ENCODE assay signal across 19 mouse cellular contexts in the genomic region with DNA sequence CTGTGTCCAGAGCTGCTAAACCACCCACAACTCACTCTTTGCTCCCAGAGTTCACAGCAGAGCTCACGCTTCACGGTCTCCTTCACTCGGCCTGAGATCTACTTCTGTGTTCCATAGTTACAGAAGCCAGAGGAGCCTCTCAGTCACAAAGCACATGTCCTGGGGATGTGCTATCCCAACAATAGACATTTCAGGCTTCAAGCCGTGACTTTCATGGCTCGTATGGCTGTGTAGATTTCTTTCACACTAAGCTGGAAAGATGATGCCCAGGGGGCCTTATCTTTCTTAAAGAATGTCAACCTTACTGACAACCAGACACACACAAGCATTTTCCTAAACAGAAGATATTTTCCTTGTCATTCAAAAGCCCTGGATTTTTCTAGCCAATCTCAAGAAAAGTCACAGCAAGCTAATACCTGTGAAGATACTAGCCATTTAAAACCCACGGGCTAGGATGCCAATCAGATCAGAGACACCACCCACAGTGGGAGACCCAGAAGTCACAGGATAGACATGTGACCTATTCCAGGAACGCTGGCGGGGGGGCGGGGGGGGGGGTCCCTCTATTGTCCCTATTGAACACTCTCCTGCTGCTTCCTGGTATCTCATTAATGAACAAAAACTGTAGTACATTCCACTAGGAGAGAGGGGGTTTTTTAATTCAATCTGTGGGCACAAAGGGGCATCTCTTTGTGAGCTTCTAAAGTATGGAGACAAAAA.
DNase-seq lines count a peak whose midpoint lies in the region; ATAC-seq lines count a peak whose summit lies in the region.
"Had no signal": no experiment of that assay in that cellular context is flagged by ENCODE, and none has a peak within 500 bp of the region (broad histone marks: within the 10 kb centered on the region; RNA-seq: fewer than 3 reads in every experiment).

No protein-coding gene starts in this region.

- peak; percentile 65; the same call in 1 of the 2 replicates for ATAC-seq in embryonic facial prominence, embryonic 11.5 days (replicated peaks; ENCODE audit: insufficient number of reproducible peaks, low FRiP score, low TSS enrichment, low read depth)
- no peak for ATAC-seq in CD4-positive, CD25-positive, alpha-beta regulatory T cell, adult 4 months

- no peaks in the 10 kb centered on the region for H3K4me1 ChIP-seq in embryonic facial prominence, embryonic 11.5 days (ENCODE audit: control insufficient read depth, insufficient read depth, low read length)
- H3K4me1 ChIP-seq: limb, embryonic 10.5 days; liver, embryonic 13.5 days had no signal

- no peak overlapping the region for H3K27ac ChIP-seq in embryonic facial prominence, embryonic 11.5 days (replicated peaks; ENCODE audit: low read depth, low read length)
- H3K27ac ChIP-seq: limb, embryonic 10.5 days; liver, embryonic 13.5 days had no signal

- H3K4me2 ChIP-seq in embryonic facial prominence, embryonic 11.5 days (ENCODE audit: low read depth, low read length), result no peak overlapping the region
- H3K4me2 ChIP-seq: heart, embryonic 11.5 days; liver, embryonic 13.5 days had no signal

- H3K4me3 ChIP-seq in embryonic facial prominence, embryonic 11.5 days (ENCODE audit: low read depth, low read length), result no peak overlapping the region
- H3K4me3 ChIP-seq: limb, embryonic 10.5 days; liver, embryonic 13.5 days had no signal

- H3K27me3 ChIP-seq in embryonic facial prominence, embryonic 11.5 days (ENCODE audit: control insufficient read depth, insufficient read depth, low read length), result no peaks in the 10 kb centered on the region
- H3K27me3 ChIP-seq: liver, embryonic 13.5 days had no signal

- WGBS in embryonic facial prominence, embryonic 11.5 days, result 36% methylated on average over 9 of the region's 9 CpGs

- no peak overlapping the region for H3K9ac ChIP-seq in embryonic facial prominence, embryonic 11.5 days (replicated peaks; ENCODE audit: low read length)
- H3K9ac ChIP-seq: liver, embryonic 13.5 days had no signal

- no peaks in the 10 kb centered on the region for H3K9me3 ChIP-seq in embryonic facial prominence, embryonic 11.5 days (replicated peaks; ENCODE audit: control insufficient read depth, low read length)
- H3K9me3 ChIP-seq: limb, embryonic 10.5 days; liver, embryonic 13.5 days had no signal

- no peaks in the 10 kb centered on the region for H3K36me3 ChIP-seq in embryonic facial prominence, embryonic 11.5 days (replicated peaks; ENCODE audit: control insufficient read depth, insufficient read depth, low read depth, low read length)
- H3K36me3 ChIP-seq: limb, embryonic 10.5 days; liver, embryonic 13.5 days had no signal

- peak; percentile 6 for DNase-seq in ES-CJ7 (ENCODE audit: low read depth, low spot score)
- DNase-seq in Muller cell, postnatal 12 days (ENCODE audit: inconsistent ontology term), result peak; percentile 85
- peak; percentile 10 for DNase-seq in embryonic facial prominence, embryonic 11.5 days (ENCODE audit: low spot score)
- peak; percentile 11 for DNase-seq in mesoderm, embryonic 11.5 days (ENCODE audit: low read depth, low spot score)
- no peak for DNase-seq in layer of hippocampus, postnatal 14 days (ENCODE audit: low spot score in 2 of 2)
- no peak for DNase-seq in right cerebral cortex, postnatal 14 days
- no peak for DNase-seq in urinary bladder, postnatal 14 days (ENCODE audit: low spot score)
- DNase-seq: cerebellum, adult 2 months; gastrocnemius, postnatal 25 days; heart, postnatal 36 days; kidney, adult 11 months; kidney, postnatal 4 days; liver, embryonic 13.5 days; lung, postnatal 14 days; right cerebral cortex, adult 18-20 months; thymus, postnatal 14 days had no signal

Comparison
In these comparisons a context has a peak if more than half of its experiments do, and no peak if none do; other contexts are left out.
1. DNase-seq: peak in ES-CJ7 (single experiment), Muller cell, postnatal 12 days (single experiment), embryonic facial prominence, embryonic 11.5 days (single experiment) and mesoderm, embryonic 11.5 days (single experiment); none in layer of hippocampus, postnatal 14 days (0 of 2), right cerebral cortex, postnatal 14 days (single experiment) and urinary bladder, postnatal 14 days (single experiment).